Mouse (Mus musculus) duodenum, adult 2 months (tissue): ENCODE measurements around the gene Hist1h2br. TPM values are rescaled to one million over a fixed set of nuclear protein-coding genes. Genes with fewer than 3 reads are reported as not detected.

Experiments used
- polyA plus RNA-seq: library from polyadenylated mRNA; depleted of rRNA; stranded (reverse); fragments of >200 nt; gene quantifications from 2 replicates; pipeline ENCODE4 v1.2.3, GENCODE M21; 2012; ENCODE audit warnings: low replicate concordance; rRNA removed

The Hist1h2br gene
- polyA plus RNA-seq = 22.5 and 29.8 TPM in 2 replicates

GRCm38 (mm10) chr13:21833461-21833860, at the start of gene Hist1h2br, which contains the start of gene Hist1h2ap:
TSS of gene Hist1h2br (plus strand) at chr13:21833743.
TSS of gene Hist1h2ap (minus strand) at chr13:21833507.

GRCm38 (mm10) chr13:21786899-21787629, 46.5 kb upstream of the Hist1h2br start, which contains the start of the genes Hist1h2an and Hist1h2bp:
TSS of gene Hist1h2an (minus strand) at chr13:21787218.
TSS of gene Hist1h2bp (plus strand) at chr13:21787461.

GRCm38 (mm10) chr13:21810073-21810472, 23.5 kb upstream of the Hist1h2br start, which contains the start of the genes Hist1h2bq and Hist1h2ao:
TSS of gene Hist1h2bq (minus strand) at chr13:21810197.
TSS of gene Hist1h2ao (plus strand) at chr13:21810465.

GRCm38 (mm10) chr13:21811539-21811938, 22.0 kb upstream of the Hist1h2br start, which contains the start of gene Hist1h4m:
TSS of gene Hist1h4m (plus strand) at chr13:21811746.

GRCm38 (mm10) chr13:21831418-21832394, 1.8 kb upstream of the Hist1h2br start, which contains the start of gene Hist1h4n:
TSS of gene Hist1h4n (minus strand) at chr13:21832196.

Other genes starting within 250 kb of the Hist1h2br start
- not detected in 2 replicates for gene Olfr1362, start 219.7 kb upstream of the Hist1h2br start, polyA plus RNA-seq
- not detected in 2 replicates for gene Olfr11, start 191.2 kb upstream of the Hist1h2br start, polyA plus RNA-seq
- gene Olfr1361, start 170.4 kb upstream of the Hist1h2br start, polyA plus RNA-seq = not detected in 2 replicates
- gene Olfr1360, start 156.3 kb upstream of the Hist1h2br start, polyA plus RNA-seq = not detected in 2 replicates
- not detected in 2 replicates for gene Olfr1359, start 135.6 kb upstream of the Hist1h2br start, polyA plus RNA-seq
- 7.5 and 8.8 TPM in 2 replicates for gene Hist1h2bl, start 117.6 kb upstream of the Hist1h2br start, polyA plus RNA-seq
- gene Hist1h2ai, start 117.3 kb upstream of the Hist1h2br start, polyA plus RNA-seq = 13.1 and 96.4 TPM in 2 replicates
- gene Hist1h3h, start 116.1 kb upstream of the Hist1h2br start, polyA plus RNA-seq = 70.2 and 104 TPM in 2 replicates
- gene Hist1h2bm, start 111.7 kb upstream of the Hist1h2br start, polyA plus RNA-seq = 3.8 and 7.0 TPM in 2 replicates
- 3.1 and 3.3 TPM in 2 replicates for gene Hist1h4j, start 98.7 kb upstream of the Hist1h2br start, polyA plus RNA-seq
- 26.4 and 32.3 TPM in 2 replicates for gene Hist1h4k, start 83.2 kb upstream of the Hist1h2br start, polyA plus RNA-seq
- 28.1 and 60.3 TPM in 2 replicates for gene Hist1h2ak, start 79.9 kb upstream of the Hist1h2br start, polyA plus RNA-seq
- 10.3 and 18.9 TPM in 2 replicates for gene Hist1h2bn, start 79.6 kb upstream of the Hist1h2br start, polyA plus RNA-seq
- gene Hist1h1b, start 53.1 kb upstream of the Hist1h2br start, polyA plus RNA-seq = 1.6 and 2.1 TPM in 2 replicates
- gene Hist1h3i, start 50.4 kb upstream of the Hist1h2br start, polyA plus RNA-seq = 76.2 and 99.7 TPM in 2 replicates
- gene Hist1h2an, start 46.5 kb upstream of the Hist1h2br start, polyA plus RNA-seq = 8.4 and 153 TPM in 2 replicates
- gene Hist1h2bp, start 46.3 kb upstream of the Hist1h2br start, polyA plus RNA-seq = 2.6 and 4.6 TPM in 2 replicates
- gene Hist1h2bq, start 23.5 kb upstream of the Hist1h2br start, polyA plus RNA-seq = 23.5 and 27.4 TPM in 2 replicates
- gene Hist1h2ao, start 23.3 kb upstream of the Hist1h2br start, polyA plus RNA-seq = not detected in 2 replicates
- gene Hist1h4m, start 22.0 kb upstream of the Hist1h2br start, polyA plus RNA-seq = 1.3 and 6.9 TPM in 2 replicates
- gene Hist1h4n, start 1.5 kb upstream of the Hist1h2br start, polyA plus RNA-seq = 20.7 and 25.5 TPM in 2 replicates
- 223 and 1,937 TPM in 2 replicates for gene Hist1h2ap, start 236 bp upstream of the Hist1h2br start, polyA plus RNA-seq
- gene Zfp184, start 111.4 kb downstream of the Hist1h2br start, polyA plus RNA-seq = 0.14 and 0.51 TPM in 2 replicates
- gene Pom121l2, start 147.5 kb downstream of the Hist1h2br start, polyA plus RNA-seq = not detected in 2 replicates
- gene Prss16, start 176.0 kb downstream of the Hist1h2br start, polyA plus RNA-seq = 1.4 and 2.5 TPM in 2 replicates
- gene Hist1h2ah, start 201.8 kb downstream of the Hist1h2br start, polyA plus RNA-seq = 34.5 and 86.3 TPM in 2 replicates
- gene Hist1h2bk, start 202.1 kb downstream of the Hist1h2br start, polyA plus RNA-seq = 17.4 and 23.1 TPM in 2 replicates
- 4.0 and 9.6 TPM in 2 replicates for gene Hist1h4i, start 207.6 kb downstream of the Hist1h2br start, polyA plus RNA-seq
- gene Hist1h2ag, start 209.2 kb downstream of the Hist1h2br start, polyA plus RNA-seq = 6.2 and 30.8 TPM in 2 replicates
- gene Hist1h2bj, start 209.5 kb downstream of the Hist1h2br start, polyA plus RNA-seq = 19.4 and 20.7 TPM in 2 replicates